Mouse (Mus musculus): Measurements from ENCODE around the gene Fgf13.

DNA sequence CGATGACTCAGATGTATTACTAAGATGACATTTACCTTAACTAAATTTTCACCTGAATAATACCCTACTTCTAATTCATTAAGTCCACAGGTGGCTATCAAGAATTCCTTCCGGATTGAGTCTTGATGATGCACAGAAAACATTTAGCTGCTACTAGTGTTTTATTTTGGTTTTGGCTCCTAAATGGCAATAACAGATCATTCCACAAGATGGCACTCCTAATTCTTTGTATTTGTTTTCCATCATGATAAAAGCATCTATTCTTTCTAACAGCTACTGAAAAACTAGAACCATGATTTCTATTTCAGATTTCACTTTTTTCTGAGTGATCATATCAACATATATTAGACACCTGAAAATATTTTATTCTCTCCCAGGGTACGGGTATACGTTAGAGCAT is 373.7 kb downstream of the Fgf13 start:
- no peak for TF ChIP-seq CHD2 (IDR thresholded peaks at IDR 0.05; ENCODE audit: low read depth, low read length)
- TF ChIP-seq ZC3H11A (IDR thresholded peaks at IDR 0.05; ENCODE audit: borderline replicate concordance, low read depth, low read length), result no peak
- no peak for TF ChIP-seq HCFC1 (IDR thresholded peaks at IDR 0.05; ENCODE audit: borderline replicate concordance, insufficient read depth, low read length)
- no peak for TF ChIP-seq ZNF384 (IDR thresholded peaks at IDR 0.05; ENCODE audit: low read depth, low read length)
